Mouse (Mus musculus) lung, adult 2 months (tissue): ENCODE measurements around the gene Cbarp.

Experiments
- CTCF ChIP-seq: fragments of 200-500 bp; IDR thresholded peaks from 2 replicates; pipeline ENCODE4 v1.5.1; 2011; ENCODE audit warnings: mild to moderate bottlenecking, low read length, control low read depth; ENCODE audit not compliant: insufficient read depth
- POLR2A ChIP-seq: fragments of 200-500 bp; IDR thresholded peaks from 2 replicates; pipeline ENCODE4 v1.6.1; 2011; ENCODE audit warnings: low read depth, mild to moderate bottlenecking, control low read depth, low read length, borderline replicate concordance; ENCODE audit errors: extremely low read depth

- TF ChIP-seq POLR2A: no peak
- TF ChIP-seq CTCF: no peak
These were observed 46.0 kb downstream of the Cbarp start for GRCm38 (mm10) chr10:80094684-80095083.
